Mouse (Mus musculus) kidney, adult 2 months (tissue): ENCODE measurements around the gene Prrt1.

Experiments used
- CTCF ChIP-seq: fragments of 200-500 bp; conservative IDR thresholded peaks from 2 replicates; pipeline ENCODE4 v1.5.1; 2011; ENCODE audit warnings: low read depth, mild to moderate bottlenecking, control low read depth, low read length, moderate library complexity, mixed read lengths; ENCODE audit not compliant: insufficient read depth, insufficient read length
- POLR2A ChIP-seq: fragments of 200-500 bp; IDR thresholded peaks from one replicate; pipeline ENCODE4 v1.6.1; 2011; ENCODE audit warnings: low read depth, low read length, control low read depth

DNA sequence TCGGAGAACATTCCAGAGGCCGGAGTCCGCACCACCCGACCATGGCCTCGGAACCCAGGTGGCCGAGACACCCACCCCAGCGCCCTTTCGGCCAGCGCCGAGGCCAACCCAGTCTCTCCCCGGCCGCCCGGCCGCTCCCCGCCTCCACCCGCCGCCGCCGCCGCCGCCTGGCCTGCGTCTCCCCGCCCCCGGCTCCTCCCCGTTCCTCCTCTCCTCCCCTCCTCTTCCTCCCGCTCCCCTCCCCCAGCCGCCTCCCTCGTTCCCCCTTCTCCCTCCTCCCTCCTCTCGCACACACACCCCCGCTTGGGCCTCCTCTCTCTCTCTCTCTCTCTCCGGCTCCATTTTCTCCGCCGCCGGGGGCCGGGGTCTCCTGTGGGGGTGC is 37.3 kb upstream of the Prrt1 start:
- TF ChIP-seq CTCF (no peak), POLR2A (peak; percentile 61)
